Mouse (Mus musculus) regulatory T cell (primary cell): ENCODE measurements around the gene Rxrb.

Experiments used
- in situ Hi-C: fragments of 300-600 bp; cut with MboI, MseI; formaldehyde crosslinking; loops from one replicate; pipeline ENCODE4 v1.15.1; 2025; ENCODE audit warnings: high pct_unique_total_duplicates

Rxrb gene

GRCm38 (mm10) chr17:34038878-34039561 is 7.4 kb downstream of the Rxrb start, which contains the start of gene Col11a2:
Gene Col11a2 (plus strand): TSS chr17:34039437.
- in situ Hi-C loops = loop anchor here (10.0 to 25.0 kb wide), 2 partner anchors 606 to 798 kb away; partner anchors contain the start of genes Atf6b, Dxo, Fkbpl and Stk19

GRCm38 (mm10) chr17:34039562-34040450 is 8.2 kb downstream of the Rxrb start:
- in situ Hi-C loops = loop anchor here (10.0 to 25.0 kb wide), 2 partner anchors 605 to 797 kb away; partner anchors contain the start of genes Atf6b, Dxo, Fkbpl and Stk19

GRCm38 (mm10) chr17:34045941-34046340 is 14.3 kb downstream of the Rxrb start:
- in situ Hi-C loops = loop anchor here (25.0 kb wide), 1 partner anchor 791 kb away; the partner anchor contains the start of genes Dxo and Stk19

GRCm38 (mm10) chr17:34047404-34048050 is 15.9 kb downstream of the Rxrb start:
- in situ Hi-C loops = loop anchor here (25.0 kb wide), 1 partner anchor 790 kb away; the partner anchor contains the start of genes Dxo and Stk19

- in situ Hi-C loops = no loop called here
Observed at GRCm38 (mm10) chr17:34057224-34057623, 25.6 kb downstream of the Rxrb start.

- in situ Hi-C loops = no loop called here
Observed at GRCm38 (mm10) chr17:34068864-34069263, 37.3 kb downstream of the Rxrb start.

- in situ Hi-C loops = no loop called here
Observed at GRCm38 (mm10) chr17:34072091-34072490, 40.5 kb downstream of the Rxrb start.

GRCm38 (mm10) chr17:34075271-34075670 is 43.7 kb downstream of the Rxrb start:
- in situ Hi-C loops = no loop called here

GRCm38 (mm10) chr17:34077549-34077948 is 45.9 kb downstream of the Rxrb start:
- in situ Hi-C loops = no loop called here

GRCm38 (mm10) chr17:34078148-34078547 is 46.5 kb downstream of the Rxrb start:
- in situ Hi-C loops = no loop called here

- in situ Hi-C loops = no loop called here
Observed at GRCm38 (mm10) chr17:34079002-34079401, 47.4 kb downstream of the Rxrb start.

GRCm38 (mm10) chr17:34079621-34080020 is 48.0 kb downstream of the Rxrb start:
- in situ Hi-C loops = no loop called here

GRCm38 (mm10) chr17:34083104-34083503 is 51.5 kb downstream of the Rxrb start:
- in situ Hi-C loops = no loop called here

GRCm38 (mm10) chr17:34087386-34087785 is 55.8 kb downstream of the Rxrb start:
- in situ Hi-C loops = no loop called here
